Mouse (Mus musculus) stomach, postnatal 0 days (tissue): ENCODE measurements at regions not wholly inside any gene's neighbourhood (a gene's known extent, or its start where the extent isn't known, plus 50 kb on each side); places are given as distances from the start of the nearest gene placed in this dataset.
"Not testable (repeated sequence)": the region's sequence is repeated elsewhere in the genome, so short reads cannot be mapped to it uniquely, and the experiment has no call there.

Source experiments
- ATAC-seq: fragments of 200-750 bp; cut with Nextera tagmentation; 2 replicates; pipeline ENCODE4 v1.8.0; 2017; ENCODE audit not compliant: low FRiP score, low TSS enrichment
- DNase-seq: peaks from one replicate; pipeline ENCODE4 v3.0.0-alpha.2; 2016; ENCODE audit warnings: low spot score
- H3K27ac ChIP-seq: fragments of 300-500 bp; sonication (generic); replicated peaks from 2 replicates; pipeline ENCODE4 v1.5.1; 2014; ENCODE audit warnings: mild to moderate bottlenecking, control low read depth
- H3K27me3 ChIP-seq: fragments of 300-500 bp; sonication (generic); 2 replicates; pipeline ENCODE4 v1.6.1; 2014; ENCODE audit warnings: low read length; ENCODE audit not compliant: control insufficient read depth, insufficient read depth
- H3K36me3 ChIP-seq: fragments of 300-500 bp; sonication (generic); 2 replicates; pipeline ENCODE4 v1.6.1; 2014; ENCODE audit warnings: low read length, mixed read lengths; ENCODE audit not compliant: control insufficient read depth, insufficient read depth
- H3K4me1 ChIP-seq: fragments of 300-500 bp; sonication (generic); replicated peaks from 2 replicates; pipeline ENCODE4 v1.6.1; 2014; ENCODE audit warnings: antibody characterized with exemption; ENCODE audit not compliant: control insufficient read depth, insufficient read depth
- H3K4me2 ChIP-seq: fragments of 300-500 bp; sonication (generic); replicated peaks from 2 replicates; pipeline ENCODE4 v1.6.1; 2014; ENCODE audit warnings: low read depth, mild to moderate bottlenecking, control low read depth, moderate library complexity
- H3K4me3 ChIP-seq: fragments of 300-500 bp; sonication (generic); 2 replicates; pipeline ENCODE4 v1.5.1; 2014; ENCODE audit warnings: low read depth, low read length, control low read depth
- H3K9ac ChIP-seq: fragments of 300-500 bp; sonication (generic); 2 replicates; pipeline ENCODE4 v1.6.1; 2014; ENCODE audit warnings: mild to moderate bottlenecking, low read length, control low read depth, mixed read lengths
- H3K9me3 ChIP-seq: fragments of 300-500 bp; sonication (generic); 2 replicates; pipeline ENCODE4 v1.6.1; 2016; ENCODE audit warnings: low read length; ENCODE audit not compliant: control insufficient read depth
- CTCF ChIP-seq: IDR thresholded peaks from 2 replicates; pipeline ENCODE4 v1.5.1; 2016; ENCODE audit warnings: antibody characterized with exemption, low read depth, mild to moderate bottlenecking, moderate library complexity
- EP300 ChIP-seq: optimal IDR thresholded peaks from 2 replicates; pipeline ENCODE3; 2016; ENCODE audit warnings: antibody characterized with exemption
- WGBS: fragments of 180-500 bp; shearing (Covaris S2); extraction: QIAGEN DNeasy Blood & Tissue Kit; methylation state at CpG from one replicate; pipeline ENCODE4 v1.1.7; 2014; 5-methylcytosine and 5-hydroxymethylcytosine counted together

DNA sequence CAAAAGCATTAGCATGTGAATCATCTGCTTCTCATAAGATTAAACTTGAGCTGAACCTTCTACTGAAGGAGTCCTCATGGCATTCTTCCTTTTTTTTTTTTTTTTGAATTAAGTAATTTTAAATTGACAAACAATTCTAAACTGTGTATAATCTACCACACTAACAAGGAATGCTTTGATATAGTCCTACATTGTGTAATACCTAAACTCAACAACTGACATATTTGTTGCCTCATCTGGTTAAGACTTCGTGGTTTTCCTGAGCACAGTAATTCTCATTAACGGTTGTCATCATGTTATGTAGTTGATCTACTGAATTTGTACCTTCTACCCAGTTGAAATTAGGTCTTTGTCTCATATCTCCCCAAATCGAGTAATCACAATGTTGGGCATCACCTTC is 83.9 kb upstream of the Hcrtr2 start:
- Histone ChIP-seq H3K9me3 (no peaks in the 10 kb centered on the region), H3K36me3 (no peaks in the 10 kb centered on the region), H3K9ac (no peak overlapping the region), H3K4me2 (no peak overlapping the region), H3K4me1 (no peaks in the 10 kb centered on the region), H3K4me3 (no peak overlapping the region), H3K27ac (no peak overlapping the region), H3K27me3 (no peaks in the 10 kb centered on the region)
- WGBS: 78% methylated on average over 3 of the region's 3 CpGs
- DNase-seq (no peak), ATAC-seq (no peak)
- TF ChIP-seq EP300: no peak
- TF ChIP-seq CTCF: no peak

DNA sequence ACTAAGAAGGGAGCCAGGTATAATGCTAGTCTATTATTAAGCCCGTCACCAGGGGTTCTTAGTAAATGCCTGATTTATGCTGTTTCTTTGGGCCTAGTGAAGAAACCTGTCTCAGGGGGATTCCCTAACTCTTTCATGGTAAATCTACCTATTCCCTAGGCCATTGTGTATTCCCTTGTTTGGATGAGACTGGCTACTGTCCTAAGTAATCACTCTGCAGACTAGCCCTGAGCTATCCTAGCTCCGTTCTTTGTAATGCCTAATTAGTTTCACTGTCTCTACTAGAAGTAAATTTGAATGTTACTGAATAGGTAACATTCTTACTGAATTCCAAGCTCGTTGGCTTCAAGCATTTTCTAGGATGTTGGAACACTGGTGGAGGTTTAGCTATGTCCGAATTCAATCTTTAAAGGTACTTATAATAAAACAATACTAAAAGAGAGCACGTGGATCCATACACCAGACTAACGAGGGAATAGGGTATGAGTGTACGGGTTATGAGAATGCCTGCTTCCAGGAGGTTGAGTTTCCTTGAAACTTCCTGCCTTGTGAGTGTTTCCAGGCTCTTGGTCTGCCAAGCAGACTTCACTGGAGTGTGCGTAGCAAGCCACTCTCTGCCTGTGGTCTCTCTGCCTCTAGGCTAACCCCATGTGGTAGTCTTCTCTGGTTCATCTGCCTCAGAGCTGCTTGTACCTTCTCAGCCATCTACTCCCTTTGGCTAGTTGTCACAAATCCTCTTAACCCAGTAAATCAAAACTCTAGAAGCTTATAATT is 78.4 kb upstream of the Hcrtr2 start:
- not testable (repeated sequence) for H3K4me1 ChIP-seq, ATAC-seq, H3K9me3 ChIP-seq, DNase-seq, H3K9ac ChIP-seq, H3K4me3 ChIP-seq, H3K4me2 ChIP-seq, H3K36me3 ChIP-seq, H3K27ac ChIP-seq, H3K27me3 ChIP-seq
- WGBS: 83% methylated on average over 8 of the region's 8 CpGs

DNA sequence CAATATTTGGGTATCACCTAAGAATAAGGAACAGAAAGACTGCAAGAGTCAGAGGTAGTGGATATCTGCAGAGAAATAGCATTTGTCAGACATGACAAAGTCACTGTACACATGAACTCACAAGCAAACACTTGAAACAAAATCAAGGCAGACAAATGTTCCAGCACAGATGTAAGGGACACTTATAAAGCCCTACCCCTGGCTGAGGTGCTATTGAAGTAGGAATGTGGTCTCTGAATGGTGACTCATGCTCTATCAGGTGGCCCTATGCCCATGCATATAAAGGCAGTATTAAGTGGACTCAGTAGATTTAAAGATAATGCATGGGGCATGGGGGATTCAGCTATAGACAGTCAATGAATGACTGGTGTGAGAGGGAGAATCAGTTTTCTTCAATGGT is 77.2 kb upstream of the Hcrtr2 start:
- no peak for DNase-seq
- Histone ChIP-seq H3K27me3 (no peaks in the 10 kb centered on the region), H3K36me3 (no peaks in the 10 kb centered on the region), H3K4me1 (no peaks in the 10 kb centered on the region), H3K27ac (no peak overlapping the region), H3K9me3 (no peaks in the 10 kb centered on the region), H3K4me3 (no peak overlapping the region), H3K4me2 (no peak overlapping the region), H3K9ac (no peak overlapping the region)
- TF ChIP-seq CTCF (no peak), EP300 (no peak)
- no peak for ATAC-seq

DNA sequence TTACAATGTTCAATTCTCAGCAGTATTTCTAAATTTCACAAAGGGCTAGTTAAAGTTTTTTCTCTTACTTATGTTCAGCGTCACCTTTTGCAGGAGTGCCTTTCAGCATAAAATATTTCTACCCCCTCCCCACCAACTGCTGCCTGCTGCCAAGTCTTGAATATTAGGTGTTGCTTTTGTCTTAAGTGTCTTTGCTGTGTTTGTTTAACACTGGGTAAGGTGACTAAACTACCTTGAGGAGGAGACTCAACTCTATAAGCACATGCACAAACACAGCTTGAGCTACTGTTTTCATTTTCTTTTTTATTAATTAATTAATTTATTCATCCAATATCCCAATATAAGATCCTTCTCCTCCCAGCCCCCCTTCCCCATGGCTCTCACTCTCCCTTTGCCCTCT is 70.1 kb upstream of the Hcrtr2 start:
- TF ChIP-seq EP300 (no peak), CTCF (no peak)
- H3K4me1 ChIP-seq: no peaks in the 10 kb centered on the region
- H3K4me3 ChIP-seq: no peak overlapping the region
- H3K27ac ChIP-seq: no peak overlapping the region
- no peak overlapping the region for H3K9ac ChIP-seq
- no peaks in the 10 kb centered on the region for H3K27me3 ChIP-seq
- no peak overlapping the region for H3K4me2 ChIP-seq
- no peaks in the 10 kb centered on the region for H3K36me3 ChIP-seq
- no peak for DNase-seq
- 67% methylated on average over 1 of the region's 1 CpGs for WGBS
- no peaks in the 10 kb centered on the region for H3K9me3 ChIP-seq
- no peak for ATAC-seq

DNA sequence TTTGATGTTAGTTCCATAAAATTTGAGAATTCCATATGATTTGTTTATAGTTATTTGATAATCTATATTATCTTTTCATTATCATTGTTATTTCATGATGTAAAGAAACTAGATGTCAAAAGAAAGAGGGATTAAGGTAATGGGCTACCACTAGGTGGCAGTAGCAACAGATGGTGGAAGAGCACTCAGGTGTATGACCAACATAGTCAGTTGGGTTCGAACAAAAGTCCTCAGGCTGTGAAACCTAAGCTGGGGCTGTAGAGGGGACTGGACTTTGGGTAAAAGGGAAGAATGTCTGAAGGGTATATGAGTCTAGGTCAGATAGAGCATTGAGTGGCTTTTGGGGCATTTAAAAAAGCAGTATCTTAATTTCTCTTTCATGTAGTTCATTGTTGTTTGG is 67.2 kb upstream of the Hcrtr2 start:
- Histone ChIP-seq H3K27ac (no peak overlapping the region), H3K4me3 (no peak overlapping the region), H3K4me2 (no peak overlapping the region), H3K4me1 (no peaks in the 10 kb centered on the region), H3K36me3 (no peaks in the 10 kb centered on the region), H3K9ac (no peak overlapping the region), H3K9me3 (no peaks in the 10 kb centered on the region), H3K27me3 (no peaks in the 10 kb centered on the region)
- TF ChIP-seq EP300 (no peak), CTCF (peak; percentile 88)
- no peak for ATAC-seq
- peak; percentile 18 for DNase-seq
- WGBS: 29% methylated on average over 1 of the region's 1 CpGs
